Mouse (Mus musculus): ENCODE results near the gene Kcnb1.

Gene Kcnb1

DNA sequence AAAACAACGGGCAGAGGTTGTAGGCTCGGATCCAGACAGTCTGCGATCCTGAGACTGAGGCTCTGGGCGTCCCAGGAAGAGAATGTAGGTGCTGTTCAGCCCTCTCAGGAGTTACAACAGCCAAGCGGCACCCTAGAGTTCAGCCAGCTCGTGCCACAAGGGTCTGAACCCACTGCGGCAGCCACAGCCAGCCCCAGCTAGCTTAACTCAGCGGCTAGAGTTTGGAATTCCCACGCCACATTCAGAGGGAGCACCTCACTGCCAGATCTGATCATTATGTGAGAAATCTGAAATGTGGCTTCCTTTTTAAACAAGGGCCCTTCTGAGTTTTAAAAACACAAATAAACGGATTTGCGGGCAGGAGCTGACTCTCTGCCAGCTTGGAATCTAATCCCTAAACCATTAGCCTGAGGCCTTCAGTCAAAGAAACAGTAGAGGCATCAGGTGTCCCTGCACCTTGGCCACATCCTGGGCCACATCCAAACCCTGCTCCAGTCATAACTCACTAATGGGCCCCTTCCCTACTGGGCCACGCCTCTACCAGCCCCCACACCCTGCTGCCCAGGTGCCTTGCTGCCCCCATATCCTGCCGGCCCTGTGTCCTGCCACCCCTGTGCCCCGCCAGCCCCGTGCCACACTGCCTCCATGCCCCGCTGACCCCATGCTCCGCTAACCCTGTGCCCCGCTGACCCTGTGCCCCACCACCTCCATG, 16.1 kb upstream of the Kcnb1 start:
- in situ Hi-C loops (cut with MboI; ENCODE audit: low sequenced_read_pairs), result loop anchor here (5.0 kb wide), 1 partner anchor 134 kb away; no protein-coding TSS in a partner anchor

DNA sequence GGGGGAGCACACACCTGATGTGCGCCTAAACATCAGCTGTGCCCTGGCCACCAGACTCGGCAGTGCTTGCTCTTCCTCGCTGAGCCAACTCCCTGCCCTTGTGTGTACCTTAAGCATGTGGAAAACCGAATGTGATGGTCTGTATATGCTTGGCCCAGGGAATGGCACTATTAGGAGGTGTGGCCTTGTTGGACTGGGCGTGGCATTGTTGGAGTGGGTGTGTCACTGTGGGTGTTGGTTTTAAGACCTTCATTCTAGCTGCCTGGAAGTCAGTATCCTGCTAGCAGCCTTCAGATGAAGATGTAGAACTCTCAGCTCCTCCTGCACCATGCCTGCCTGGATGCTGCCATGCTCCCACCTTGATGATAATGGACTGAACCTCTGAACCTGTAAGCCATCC, 14.7 kb upstream of the Kcnb1 start:
- in situ Hi-C loops (cut with MboI; ENCODE audit: low sequenced_read_pairs), result loop anchor here (5.0 kb wide), 1 partner anchor 132 kb away; no protein-coding TSS in a partner anchor

DNA sequence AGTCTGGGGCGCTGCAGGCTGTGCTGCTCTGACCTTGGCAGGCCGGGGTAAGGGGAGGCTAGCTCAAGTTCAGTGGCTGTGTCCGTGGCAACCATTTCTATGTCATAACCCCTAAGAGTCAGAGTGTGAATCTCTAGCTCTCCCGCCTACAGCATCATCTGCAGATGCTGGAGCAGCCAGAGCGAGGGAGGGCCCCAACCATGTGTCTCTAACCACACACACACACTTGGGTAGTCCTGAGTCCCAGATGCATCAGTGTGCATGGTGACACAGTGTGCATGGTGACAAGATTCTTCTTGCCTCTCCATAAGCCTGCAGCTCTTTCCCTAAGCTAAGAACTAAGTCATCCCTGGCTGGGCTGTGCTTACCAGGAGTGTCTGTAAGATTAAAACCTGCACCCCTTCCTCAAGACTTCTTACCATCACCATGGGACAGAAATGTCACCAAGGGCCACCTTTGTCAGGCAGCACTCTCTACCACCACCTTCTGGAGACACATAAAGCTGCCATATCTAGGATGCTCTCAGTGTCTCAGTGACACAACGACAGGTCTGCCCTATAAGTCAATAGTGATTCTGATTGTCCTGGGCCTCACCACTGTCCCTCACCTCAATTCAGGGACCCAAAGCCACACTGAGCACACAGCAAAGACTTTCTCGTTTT, 13.7 kb upstream of the Kcnb1 start:
- in situ Hi-C loops (cut with MboI; ENCODE audit: low sequenced_read_pairs), result no loop called here

DNA sequence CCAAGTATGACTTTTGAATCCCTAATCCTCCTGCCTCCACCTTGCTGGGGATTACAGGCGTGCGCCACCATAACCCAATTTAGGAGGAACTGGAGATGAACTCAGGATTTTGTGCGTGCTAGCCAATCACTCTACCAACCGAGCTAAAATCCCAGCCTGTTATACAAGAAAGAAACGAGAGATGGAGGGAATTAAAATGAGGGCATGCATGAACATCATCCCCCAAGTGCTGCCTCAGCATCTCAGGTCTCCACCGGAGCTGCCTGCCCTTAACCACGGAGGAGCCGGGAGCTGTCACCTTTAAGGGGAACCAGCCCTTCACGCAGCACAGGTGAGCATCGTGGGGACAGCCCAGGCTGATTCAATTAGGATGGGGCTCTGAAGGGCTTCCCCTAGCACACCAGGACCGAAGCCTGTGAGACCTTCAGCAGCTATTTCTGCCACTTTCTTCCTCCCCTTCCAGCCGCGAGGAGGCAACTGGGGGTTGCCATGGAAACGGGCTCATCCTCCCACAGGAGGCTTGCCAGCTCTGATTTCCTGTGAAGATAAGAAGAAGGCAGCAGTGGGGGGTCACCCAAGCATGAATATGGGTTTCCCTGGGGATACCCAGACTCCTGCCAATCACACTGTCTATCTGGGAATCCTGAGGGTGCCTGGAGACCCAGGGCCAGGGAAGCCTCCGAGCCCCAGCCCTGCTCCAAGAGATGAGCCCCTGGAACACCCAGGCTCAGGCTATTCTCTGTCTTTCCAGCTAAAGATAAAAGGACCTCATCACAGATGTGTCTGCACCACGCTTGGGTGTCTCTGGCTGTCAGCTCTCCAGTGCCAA, 11.7 kb upstream of the Kcnb1 start:
- in situ Hi-C loops (cut with MboI; ENCODE audit: low sequenced_read_pairs), result no loop called here

DNA sequence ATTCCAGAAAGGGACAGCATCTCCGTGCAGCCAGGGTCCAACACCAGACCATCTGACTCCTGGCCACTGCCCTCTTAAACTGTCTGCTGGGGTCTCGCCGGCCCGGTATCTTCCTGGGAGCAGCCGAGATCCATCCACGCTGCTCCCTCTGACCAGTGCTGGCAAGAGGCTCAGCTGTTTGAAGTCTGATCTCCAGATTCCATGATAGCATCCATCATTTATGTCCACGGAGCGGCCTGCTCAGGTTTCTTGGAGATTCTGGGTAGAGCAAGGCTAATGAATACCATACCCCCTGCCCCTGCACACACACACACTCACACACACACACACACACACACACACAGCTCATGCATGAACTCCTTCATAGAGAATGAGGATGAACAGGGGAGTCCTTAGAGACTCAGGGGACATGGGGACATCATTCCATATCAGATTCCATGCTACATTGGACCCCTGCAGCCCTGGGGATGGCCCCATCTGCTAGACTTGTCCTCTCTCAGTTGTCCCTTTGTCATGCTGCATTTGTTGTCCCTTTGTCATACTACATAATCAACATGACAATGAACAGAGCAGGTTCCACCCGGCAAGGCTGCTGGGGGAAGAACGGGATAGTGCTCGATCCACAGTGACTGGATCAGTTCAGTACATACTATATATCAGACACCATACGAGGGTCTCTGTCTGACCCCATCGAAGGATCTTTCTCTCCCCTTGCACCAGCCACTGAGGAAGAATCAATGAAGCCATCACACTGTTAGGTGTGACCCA, 8.9 kb upstream of the Kcnb1 start:
- in situ Hi-C loops (cut with MboI; ENCODE audit: low sequenced_read_pairs), result no loop called here

DNA sequence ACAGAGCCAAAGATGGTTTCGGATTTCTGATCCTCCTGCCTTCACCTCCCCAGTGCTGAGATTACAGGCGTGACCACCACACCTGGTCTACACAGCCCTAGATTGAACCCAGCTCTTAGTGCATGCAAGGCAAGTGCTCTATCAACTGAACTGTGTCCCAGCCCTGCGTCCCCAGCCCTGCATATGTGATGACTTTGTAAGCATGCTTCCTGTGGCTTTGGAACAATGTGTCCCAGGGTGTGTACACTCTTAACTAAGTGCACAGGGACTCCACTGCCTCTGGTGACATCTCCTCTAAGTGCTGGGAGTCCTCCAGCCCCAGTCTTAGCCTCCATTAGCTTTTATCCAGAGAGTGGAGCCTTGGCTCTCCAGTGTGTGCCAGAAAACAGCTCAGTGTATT, 3.4 kb upstream of the Kcnb1 start:
- in situ Hi-C loops (cut with MboI; ENCODE audit: low sequenced_read_pairs), result no loop called here

DNA sequence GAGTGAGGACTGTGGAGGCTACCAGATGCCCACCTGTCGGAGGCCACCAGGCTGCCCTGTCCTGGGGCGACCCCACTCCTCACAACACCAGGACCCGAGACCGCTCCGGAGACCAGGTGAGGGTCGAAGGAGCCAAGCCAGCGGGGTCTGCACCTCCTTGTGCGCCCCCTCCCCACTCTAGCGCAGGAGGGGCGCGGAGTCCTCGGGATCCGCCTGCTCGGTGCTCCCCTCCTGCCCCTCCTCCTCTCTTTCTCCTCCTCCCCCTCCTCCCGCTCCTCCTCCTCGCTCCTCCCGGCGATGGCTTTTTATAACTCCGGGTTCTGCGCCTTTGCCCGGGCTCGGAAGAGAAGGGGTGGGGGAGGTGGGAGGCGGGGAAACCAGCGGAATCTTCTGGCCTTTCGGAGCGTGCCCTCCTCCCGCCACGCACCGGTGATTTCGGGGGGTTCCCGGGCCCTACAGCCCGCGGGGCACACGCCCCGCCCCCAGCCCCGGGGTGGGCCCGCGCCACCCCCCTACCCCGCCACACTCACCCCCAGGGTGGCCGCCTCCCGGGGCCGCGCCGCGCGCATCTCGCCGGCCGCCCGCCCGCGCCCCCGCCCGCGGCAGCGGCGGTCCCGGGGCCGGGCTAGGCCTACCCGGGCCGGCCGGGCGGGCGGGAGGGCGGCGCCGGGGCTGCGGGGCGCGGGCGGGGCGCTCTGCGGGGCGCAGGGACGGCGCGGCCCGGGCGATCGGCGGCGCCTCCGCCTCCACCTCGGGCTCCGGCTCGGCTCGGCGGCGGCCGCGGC, 472 bp downstream of the Kcnb1 start:
- in situ Hi-C loops (cut with MboI; ENCODE audit: low sequenced_read_pairs), result no loop called here

DNA sequence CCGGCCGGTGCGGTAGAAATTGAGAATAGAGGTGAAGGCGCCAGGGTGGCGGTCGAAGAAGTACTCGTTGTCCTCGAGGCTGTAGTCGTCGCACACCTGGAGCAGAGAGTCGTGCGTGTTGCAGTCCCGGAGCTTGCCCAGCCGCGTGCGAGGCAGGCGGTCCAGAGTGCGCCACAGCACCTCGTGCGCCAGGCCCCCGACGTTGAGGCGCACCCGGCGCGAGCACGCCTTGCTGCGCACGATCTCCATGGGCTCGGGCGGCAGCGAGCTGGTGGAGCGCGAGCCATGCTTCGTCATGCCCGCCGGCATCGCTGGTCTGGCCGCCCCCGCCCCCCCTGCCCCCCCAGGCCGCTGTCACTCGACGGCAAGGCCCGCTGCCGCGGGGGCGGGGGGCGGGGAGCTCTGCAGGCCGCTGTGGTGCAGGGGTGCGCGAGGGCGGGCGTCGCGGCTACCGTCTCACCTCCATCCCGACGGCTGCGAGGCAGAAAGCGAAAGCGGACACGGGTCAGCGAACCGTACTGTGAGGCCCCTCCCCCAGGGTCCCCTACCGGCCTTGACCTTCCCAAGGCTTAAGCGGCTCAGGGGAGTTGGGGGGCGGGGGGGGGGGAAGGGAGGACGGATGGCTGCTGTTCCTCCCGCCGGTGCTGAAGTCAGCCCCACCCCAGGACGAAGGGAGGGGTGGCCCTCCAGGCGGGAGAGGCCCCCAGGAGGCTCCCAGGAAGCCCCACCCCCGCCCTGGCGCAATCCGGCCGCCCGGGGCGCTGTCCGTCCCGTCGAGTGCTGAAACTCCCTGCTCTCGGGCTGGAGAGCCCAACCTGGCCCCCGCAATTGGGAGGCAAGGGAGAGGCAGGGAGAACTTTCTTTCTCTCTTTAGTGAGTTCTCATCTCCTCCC, 1.4 kb downstream of the Kcnb1 start:
- in situ Hi-C loops (cut with MboI; ENCODE audit: low sequenced_read_pairs), result no loop called here

DNA sequence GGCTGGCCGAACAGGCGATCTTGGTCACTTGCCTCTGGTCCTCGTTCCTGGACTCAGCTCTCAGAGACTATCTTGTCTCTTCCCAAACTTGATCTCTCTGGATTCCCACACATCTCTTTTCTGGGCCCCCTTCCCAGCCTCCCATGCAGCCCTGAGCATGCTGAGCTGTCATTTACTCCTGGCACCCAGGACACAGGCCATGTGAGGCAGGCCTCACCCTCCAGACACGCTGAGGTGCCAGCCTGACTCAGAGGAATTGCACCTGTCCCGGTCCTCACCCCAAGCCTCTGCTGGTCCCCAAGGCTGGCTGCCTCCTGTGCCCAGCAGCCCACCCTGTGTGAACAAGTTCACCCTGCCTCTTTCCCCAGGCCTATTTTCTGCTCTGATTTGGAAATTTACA, 2.8 kb downstream of the Kcnb1 start:
- in situ Hi-C loops (cut with MboI; ENCODE audit: low sequenced_read_pairs), result no loop called here

DNA sequence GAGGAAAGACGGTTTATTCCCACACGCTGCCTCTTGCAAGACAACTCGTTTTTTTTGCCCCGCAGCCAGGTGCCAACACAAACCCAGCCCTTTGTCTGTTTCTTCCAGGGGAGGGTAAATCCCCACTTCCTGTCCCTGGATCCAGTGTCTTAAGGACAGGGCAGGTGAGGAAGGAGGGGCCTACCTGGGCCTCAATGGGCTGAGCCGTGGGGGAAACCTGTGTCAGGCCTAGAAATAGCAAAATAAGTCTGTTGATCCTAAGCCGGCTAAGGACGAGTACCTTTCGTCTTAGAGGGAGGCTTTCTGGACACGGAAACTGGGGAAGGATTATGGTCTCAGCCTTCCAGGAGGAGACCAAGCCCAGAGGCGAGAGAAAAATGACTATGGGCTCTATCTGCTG, 3.4 kb downstream of the Kcnb1 start:
- in situ Hi-C loops (cut with MboI; ENCODE audit: low sequenced_read_pairs), result no loop called here

DNA sequence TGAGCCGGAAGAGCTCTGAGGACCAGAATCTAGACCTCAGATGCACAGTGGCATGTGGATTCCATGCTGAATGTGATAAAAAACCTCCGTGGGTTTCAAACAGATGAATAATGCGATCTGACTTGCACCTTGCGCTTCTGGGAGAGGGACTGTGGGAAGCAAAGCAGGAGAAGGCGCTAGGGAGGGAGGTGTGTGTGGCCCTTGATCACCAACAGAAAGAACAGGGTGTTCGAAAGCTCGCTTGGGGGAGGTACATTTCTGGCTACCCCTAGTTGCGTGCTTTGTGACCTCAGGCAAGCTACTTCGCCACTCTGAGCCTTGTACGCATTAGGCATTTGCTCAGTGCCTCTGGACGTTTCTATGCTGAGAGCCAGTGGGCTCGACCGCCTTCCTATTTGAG, 4.0 kb downstream of the Kcnb1 start:
- in situ Hi-C loops (cut with MboI; ENCODE audit: low sequenced_read_pairs), result no loop called here

DNA sequence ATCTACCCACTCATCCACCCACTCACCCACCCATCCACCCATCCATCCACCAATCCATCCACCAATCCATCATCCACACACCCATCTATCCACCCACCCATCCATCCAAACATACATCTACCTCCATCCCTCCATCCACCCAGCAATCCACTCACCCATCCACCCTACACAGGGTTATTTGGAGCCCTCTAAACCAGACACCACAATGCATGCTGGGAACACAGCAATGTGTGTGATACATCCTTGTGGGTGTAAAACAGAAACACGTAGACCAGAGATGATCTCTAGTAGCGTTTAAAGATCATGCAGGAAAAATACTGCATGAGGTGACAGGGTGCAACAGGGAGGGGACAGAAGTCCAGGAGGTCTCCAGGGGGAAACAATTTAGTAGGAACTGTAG, 4.5 kb downstream of the Kcnb1 start:
- in situ Hi-C loops (cut with MboI; ENCODE audit: low sequenced_read_pairs), result no loop called here

DNA sequence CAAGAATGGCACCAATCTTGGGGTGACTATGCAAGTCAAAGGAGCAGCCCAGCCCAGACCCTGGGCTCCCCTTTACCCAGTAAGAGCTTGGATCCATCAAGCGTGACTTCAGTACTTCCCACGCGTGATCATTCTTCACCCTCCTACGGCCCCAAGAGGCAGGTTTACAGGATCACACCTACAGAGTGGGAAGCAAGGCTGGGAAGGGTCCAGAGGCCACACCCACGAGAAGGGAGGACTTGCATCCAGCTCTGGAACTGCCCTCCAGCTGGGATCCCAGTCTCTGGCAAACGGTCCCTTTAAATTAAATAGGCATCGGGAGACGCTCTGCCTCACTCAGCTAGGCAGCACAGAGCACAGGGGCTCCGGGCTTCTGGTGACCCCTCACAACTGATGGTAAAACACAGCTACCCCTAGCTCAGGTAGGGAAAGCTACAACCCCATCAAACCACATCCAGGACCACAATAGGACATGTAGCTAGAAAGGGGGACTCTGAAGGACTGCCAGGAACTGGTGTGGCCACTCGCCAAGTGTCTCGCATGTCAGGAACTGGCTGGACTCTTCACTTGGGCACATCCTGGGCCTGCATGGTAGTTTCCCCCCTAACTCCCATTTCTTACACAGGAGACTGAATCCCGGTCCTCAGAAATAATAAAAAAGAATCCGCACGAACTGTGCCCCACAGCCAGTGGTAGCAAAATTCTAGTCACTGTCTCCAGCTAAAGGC, 8.1 kb downstream of the Kcnb1 start:
- in situ Hi-C loops (cut with MboI; ENCODE audit: low sequenced_read_pairs), result no loop called here

DNA sequence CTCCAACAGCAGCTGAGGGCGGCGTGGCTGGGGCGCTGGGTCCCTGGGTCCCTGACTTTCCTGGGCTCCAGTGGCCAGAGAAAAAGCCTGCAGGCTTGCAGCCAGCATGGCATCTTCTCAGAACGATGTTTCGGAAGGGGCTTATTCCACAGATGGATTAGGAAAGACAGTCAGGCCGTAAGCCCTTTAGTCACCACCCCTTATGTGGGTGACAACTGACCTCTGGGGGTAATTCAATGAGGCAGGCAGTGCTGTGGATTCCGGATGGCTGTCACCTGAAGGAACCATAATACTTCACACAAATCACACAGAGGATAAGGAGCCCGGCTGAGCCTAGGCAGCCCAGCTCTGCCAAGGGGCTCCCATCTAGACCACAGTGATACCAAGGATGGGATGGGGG, 8.9 kb downstream of the Kcnb1 start:
- in situ Hi-C loops (cut with MboI; ENCODE audit: low sequenced_read_pairs), result no loop called here

DNA sequence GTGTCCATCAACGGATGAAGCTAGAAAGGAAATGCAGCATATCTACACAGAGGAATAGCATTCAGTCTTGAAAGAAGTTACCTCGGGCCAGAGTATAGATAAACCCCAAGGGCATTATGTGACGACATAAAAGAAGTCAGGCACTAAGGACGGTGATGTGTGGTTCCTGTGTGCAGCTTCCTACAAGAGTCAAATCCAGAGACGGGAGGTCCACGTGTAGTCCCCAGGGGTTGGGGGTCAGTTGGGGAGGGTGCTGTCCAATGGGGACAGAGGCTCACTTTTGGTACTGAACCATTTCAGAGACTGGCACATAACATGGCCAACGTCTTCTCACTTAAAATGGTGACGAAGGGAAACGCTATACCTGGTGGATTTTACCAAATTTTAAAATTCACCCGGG, 10.7 kb downstream of the Kcnb1 start:
- in situ Hi-C loops (cut with MboI; ENCODE audit: low sequenced_read_pairs), result no loop called here

DNA sequence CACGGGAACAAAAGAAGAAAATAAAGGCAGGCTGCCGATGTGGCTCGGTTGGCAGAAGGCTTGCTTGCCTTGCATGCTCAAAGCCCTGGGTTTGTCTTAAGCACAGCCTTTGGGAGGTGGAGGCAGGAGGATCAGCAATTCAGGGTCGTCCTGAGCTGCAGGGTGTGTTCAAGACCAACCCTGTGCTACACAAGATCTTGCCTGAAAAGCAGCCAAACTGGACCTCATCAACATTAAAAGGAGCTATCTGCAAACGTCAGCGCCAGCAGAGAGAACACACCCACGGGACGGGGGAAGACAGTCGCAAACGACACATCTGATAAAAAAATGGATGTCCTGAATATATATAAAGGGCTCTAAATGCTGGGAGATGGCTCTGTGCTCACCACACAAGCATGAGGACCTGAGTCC, 12.7 kb downstream of the Kcnb1 start:
- in situ Hi-C loops (cut with MboI; ENCODE audit: low sequenced_read_pairs), result no loop called here

DNA sequence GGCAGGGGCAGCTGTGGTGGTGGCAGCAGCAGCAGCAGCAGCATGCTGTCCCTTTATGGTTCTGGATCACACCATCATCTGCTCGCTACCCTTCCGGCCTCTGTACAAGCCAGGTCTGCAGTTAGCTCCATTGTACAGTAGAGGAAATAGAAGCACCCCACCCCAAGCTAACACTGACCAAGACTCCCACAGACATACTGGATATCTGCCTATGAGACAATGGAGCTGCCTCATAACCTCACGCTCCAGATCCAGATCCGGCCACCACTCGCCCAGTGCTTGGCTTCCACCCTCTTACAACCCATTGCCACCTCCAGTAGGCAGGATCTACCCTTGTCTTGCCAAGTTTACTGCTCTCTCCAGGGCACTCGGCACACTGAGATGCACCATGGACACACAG, 14.7 kb downstream of the Kcnb1 start:
- in situ Hi-C loops (cut with MboI; ENCODE audit: low sequenced_read_pairs), result no loop called here

DNA sequence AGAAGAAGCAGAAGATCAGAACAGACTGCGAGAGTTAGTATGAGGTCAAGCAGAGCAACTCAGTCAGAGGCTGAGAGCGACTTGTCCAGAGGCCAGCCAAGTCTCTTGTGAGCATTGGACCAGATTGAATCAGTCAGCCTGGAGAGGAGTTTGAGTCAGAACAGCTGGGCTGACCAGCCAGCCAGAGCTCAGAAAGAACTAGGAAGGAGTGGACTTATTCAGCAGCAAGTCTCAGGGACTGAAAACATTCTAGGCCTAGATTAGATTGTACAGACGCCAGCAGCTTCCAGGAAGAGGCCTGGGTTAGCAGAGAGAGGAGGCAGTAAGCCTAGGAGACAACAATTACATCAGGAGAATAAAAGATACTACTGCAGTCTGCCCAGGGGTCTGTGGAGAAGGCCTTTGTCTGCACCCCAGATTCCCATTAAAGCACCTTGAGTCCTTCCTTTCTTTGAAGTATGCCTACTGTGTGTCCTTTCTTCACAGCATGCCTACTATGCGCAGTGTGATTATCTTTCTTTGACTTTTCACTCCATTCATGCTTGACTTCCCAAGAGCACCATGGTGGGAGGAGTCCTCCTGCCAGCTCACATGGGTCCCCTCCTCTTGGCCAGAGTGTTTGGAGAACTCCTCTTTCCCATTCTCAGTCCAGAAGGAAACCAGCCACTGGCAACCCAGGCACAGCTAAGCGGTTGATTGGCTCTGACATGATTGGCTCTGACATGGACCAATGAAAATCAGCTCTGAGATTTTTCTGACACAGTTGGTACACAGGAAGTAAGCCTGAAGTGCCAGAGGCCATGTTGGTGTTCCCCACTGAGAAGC, 16.7 kb downstream of the Kcnb1 start:
- in situ Hi-C loops (cut with MboI; ENCODE audit: low sequenced_read_pairs), result no loop called here
